Mouse (Mus musculus) gastrocnemius, postnatal 36 days (tissue): ENCODE results near the gene Baz2b. TPM values are rescaled to one million over a fixed set of nuclear protein-coding genes. Genes with fewer than 3 reads are reported as not detected.

ENCODE experiments used
- DNase-seq, 2 experiments: peaks; one replicate each; pipeline ENCODE4 v3.0.0; 2022
- intact Hi-C: fragments of 180-260 bp; cut with DNase I; formaldehyde crosslinking; loops from one replicate; pipeline ENCODE4 v1.15.1; 2025
- total RNA-seq, 2 experiments: library from RNA; stranded (reverse); gene quantifications; 2 replicates each; pipeline ENCODE4 v1.2.3; 2021

Baz2b gene
- total RNA-seq, 2 experiments from 2014 or later, result 30.7 to 31.9 TPM

GRCm38 (mm10) chr2:59979488-59980220, 230.0 kb downstream of the Baz2b start:
- intact Hi-C loops, result no loop called here

GRCm38 (mm10) chr2:59976680-59977079, 233.0 kb downstream of the Baz2b start:
- intact Hi-C loops, result no loop called here
- no peak for DNase-seq

More at GRCm38 (mm10) chr2:59979488-59980220, 230.0 kb downstream of the Baz2b start:
- no peak for DNase-seq

GRCm38 (mm10) chr2:59975772-59976171, 233.9 kb downstream of the Baz2b start:
- no peak for DNase-seq
- intact Hi-C loops, result no loop called here

- DNase-seq, result no peak
- intact Hi-C loops, result no loop called here
Observed at GRCm38 (mm10) chr2:59973962-59974361, 235.7 kb downstream of the Baz2b start.

GRCm38 (mm10) chr2:59973104-59973641, 236.5 kb downstream of the Baz2b start:
- no peak for DNase-seq
- intact Hi-C loops, result no loop called here

- intact Hi-C loops, result no loop called here
- no peak for DNase-seq
Observed at GRCm38 (mm10) chr2:59970511-59970910, 239.1 kb downstream of the Baz2b start.

- intact Hi-C loops, result loop anchor here (5.0 kb wide), 1 partner anchor 158 kb away; no protein-coding TSS in a partner anchor
Observed at GRCm38 (mm10) chr2:59969099-59969498, 240.5 kb downstream of the Baz2b start.

GRCm38 (mm10) chr2:59968593-59968992, 241.0 kb downstream of the Baz2b start:
- intact Hi-C loops, result loop anchor here (5.0 kb wide), 1 partner anchor 159 kb away; no protein-coding TSS in a partner anchor
- DNase-seq, result no peak

More at GRCm38 (mm10) chr2:59969099-59969498, 240.5 kb downstream of the Baz2b start:
- DNase-seq, result no peak

- intact Hi-C loops, result loop anchor here (5.0 kb wide), 1 partner anchor 161 kb away; no protein-coding TSS in a partner anchor
- no peak for DNase-seq
Observed at GRCm38 (mm10) chr2:59966454-59966853, 243.2 kb downstream of the Baz2b start.

GRCm38 (mm10) chr2:59963011-59963410, 246.6 kb downstream of the Baz2b start:
- DNase-seq, result no peak
- intact Hi-C loops, result no loop called here

- DNase-seq, result no peak
- intact Hi-C loops, result no loop called here
Observed at GRCm38 (mm10) chr2:59962579-59962978, 247.1 kb downstream of the Baz2b start.

GRCm38 (mm10) chr2:59960495-59960772, 249.2 kb downstream of the Baz2b start:
- DNase-seq, result no peak
- intact Hi-C loops, result no loop called here

GRCm38 (mm10) chr2:59959668-59960494, 249.8 kb downstream of the Baz2b start:
- DNase-seq, result no peak
- intact Hi-C loops, result no loop called here

- no peak for DNase-seq
- intact Hi-C loops, result no loop called here
Observed at GRCm38 (mm10) chr2:59958543-59958942, 251.1 kb downstream of the Baz2b start.

GRCm38 (mm10) chr2:59955916-59956315, 253.7 kb downstream of the Baz2b start:
- intact Hi-C loops, result no loop called here
- no peak for DNase-seq

- intact Hi-C loops, result no loop called here
- no peak for DNase-seq
Observed at GRCm38 (mm10) chr2:59954791-59955190, 254.8 kb downstream of the Baz2b start.

GRCm38 (mm10) chr2:59952286-59953014, 257.2 kb downstream of the Baz2b start:
- DNase-seq, result no peak
- intact Hi-C loops, result no loop called here

- intact Hi-C loops, result no loop called here
- DNase-seq, result no peak
Observed at GRCm38 (mm10) chr2:59951706-59952105, 257.9 kb downstream of the Baz2b start.

- intact Hi-C loops, result no loop called here
- DNase-seq, result no peak
Observed at GRCm38 (mm10) chr2:59951127-59951526, 258.5 kb downstream of the Baz2b start.

- intact Hi-C loops, result no loop called here
- no peak for DNase-seq
Observed at GRCm38 (mm10) chr2:59936296-59936695, 273.3 kb downstream of the Baz2b start.

GRCm38 (mm10) chr2:59933129-59933528, 276.5 kb downstream of the Baz2b start:
- intact Hi-C loops, result no loop called here

More at GRCm38 (mm10) chr2:59933129-59933528, 276.5 kb downstream of the Baz2b start:
- DNase-seq, result no peak
